Mouse (Mus musculus) myocyte (in vitro differentiated cells): ENCODE data around the gene Nxn. TPM values are rescaled to one million over a fixed set of nuclear protein-coding genes. Genes with fewer than 3 reads are reported as not detected.

Experiments used
- H3K27me3 ChIP-seq: one replicate; pipeline ENCODE4 v1.6.1; 2011; ENCODE audit not compliant: control insufficient read depth, insufficient read depth, insufficient read length
- H3K36me3 ChIP-seq: one replicate; pipeline ENCODE4 v1.6.1; 2011; ENCODE audit not compliant: control insufficient read depth, insufficient read depth
- H3K4me2 ChIP-seq: one replicate; pipeline ENCODE4 v1.6.1; 2011; ENCODE audit warnings: low read depth, control low read depth
- H3K4me3 ChIP-seq: one replicate; pipeline ENCODE4 v1.5.1; 2011; ENCODE audit warnings: mild to moderate bottlenecking, control low read depth, moderate library complexity
- H3K79me2 ChIP-seq: one replicate; pipeline ENCODE4 v1.6.1; 2011; ENCODE audit not compliant: control insufficient read depth, insufficient read depth
- H3ac ChIP-seq: one replicate; pipeline ENCODE4 v1.6.1; 2011; ENCODE audit not compliant: control insufficient read depth, insufficient read length
- CEBPB ChIP-seq: IDR thresholded peaks from 2 replicates; pipeline ENCODE4 v1.6.1; 2011; ENCODE audit warnings: mild to moderate bottlenecking, moderate library complexity; ENCODE audit not compliant: poor library complexity, insufficient read depth, severe bottlenecking
- E2F4 ChIP-seq: IDR thresholded peaks from one replicate; pipeline ENCODE4 v1.6.1; 2011; ENCODE audit warnings: mild to moderate bottlenecking, control low read depth, moderate library complexity; ENCODE audit not compliant: insufficient read depth
- MAX ChIP-seq: IDR thresholded peaks from one replicate; pipeline ENCODE4 v1.6.1; 2011; ENCODE audit warnings: low read depth, mild to moderate bottlenecking, control low read depth
- MYOD1 ChIP-seq, 3 experiments: IDR thresholded peaks; one replicate each; pipeline ENCODE4 v1.6.1; 2011; ENCODE audit warnings: control low read depth in 2 of 3, low read depth in 2 of 3, mild to moderate bottlenecking in 2 of 3, moderate library complexity in 1 of 3; ENCODE audit not compliant: insufficient read length in 2 of 3, control insufficient read depth in 1 of 3
- MYOG ChIP-seq, 3 experiments: IDR thresholded peaks; one replicate each; pipeline ENCODE4 v1.6.1; 2011; ENCODE audit warnings: control low read depth in 2 of 3, low read depth in 2 of 3, mild to moderate bottlenecking in 2 of 3; ENCODE audit not compliant: insufficient read length in 2 of 3, control insufficient read depth in 1 of 3, insufficient read depth in 1 of 3
- POLR2A ChIP-seq: IDR thresholded peaks from one replicate; pipeline ENCODE4 v1.6.1; 2011; ENCODE audit warnings: low read depth, mild to moderate bottlenecking, control low read depth, moderate library complexity; ENCODE audit not compliant: insufficient read length
- POLR2AphosphoS2 ChIP-seq: IDR thresholded peaks from one replicate; pipeline ENCODE4 v1.6.1; 2011; ENCODE audit warnings: low read depth, control low read depth; ENCODE audit not compliant: insufficient read length
- REST ChIP-seq: IDR thresholded peaks from one replicate; pipeline ENCODE4 v1.6.1; 2011; ENCODE audit warnings: mild to moderate bottlenecking, control low read depth, moderate library complexity; ENCODE audit not compliant: insufficient read depth, insufficient read length
- SRF ChIP-seq: IDR thresholded peaks from one replicate; pipeline ENCODE4 v1.6.1; 2011; ENCODE audit warnings: low read depth; ENCODE audit not compliant: control insufficient read depth, insufficient read length
- TCF12 ChIP-seq: IDR thresholded peaks from one replicate; pipeline ENCODE4 v1.6.1; 2011; ENCODE audit warnings: mild to moderate bottlenecking, control low read depth; ENCODE audit not compliant: poor library complexity, insufficient read depth, severe bottlenecking
- TCF3 ChIP-seq: IDR thresholded peaks from one replicate; pipeline ENCODE4 v1.6.1; 2011; ENCODE audit warnings: low read depth, control low read depth; ENCODE audit not compliant: insufficient read length
- USF1 ChIP-seq: IDR thresholded peaks from one replicate; pipeline ENCODE4 v1.6.1; 2011; ENCODE audit warnings: low read depth, mild to moderate bottlenecking, control low read depth, moderate library complexity
- polyA plus RNA-seq: library from polyadenylated mRNA; unstranded; fragments of >200 nt; fragmentation: generic; extraction: Trizol; gene quantifications from one replicate; pipeline ENCODE4 v1.2.1, GENCODE M21; 2012; ENCODE audit warnings: missing spikeins

Nxn gene
- polyA plus RNA-seq, 1 experiment, result 76.8 TPM

DNA sequence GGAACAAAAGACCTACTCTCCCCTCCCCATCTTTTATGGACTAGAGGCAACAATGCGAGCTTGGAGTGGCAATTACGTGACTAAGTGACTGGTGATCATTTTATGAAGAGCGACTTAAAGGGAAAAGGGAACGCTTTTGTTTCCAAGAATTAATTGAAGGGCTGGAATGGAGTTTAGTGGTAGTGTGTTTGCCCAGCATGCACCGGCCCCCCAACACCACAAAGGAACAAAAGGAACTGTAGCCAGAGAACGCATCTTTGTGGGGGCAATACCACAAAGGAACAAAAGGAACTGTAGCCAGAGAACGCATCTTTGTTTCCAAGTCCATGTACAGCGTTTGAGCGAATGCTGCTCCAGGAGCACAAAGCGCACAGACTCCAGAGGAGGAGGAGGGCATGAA, 64.0 kb downstream of the Nxn start:
- TF ChIP-seq CEBPB (no peak), REST (no peak), SRF (no peak), USF1 (no peak), POLR2A (no peak), POLR2AphosphoS2 (no peak), MAX (no peak), TCF12 (no peak), MYOD1 (IDR thresholded peaks at IDR 0.05; ENCODE audit: control insufficient read depth in 1 of 3, insufficient read length in 2 of 3, low read depth in 2 of 3) (no peak), E2F4 (no peak), MYOG (IDR thresholded peaks at IDR 0.05; ENCODE audit: control insufficient read depth in 1 of 3, insufficient read depth in 1 of 3, insufficient read length in 2 of 3, low read depth in 2 of 3) (no peak), TCF3 (no peak)

DNA sequence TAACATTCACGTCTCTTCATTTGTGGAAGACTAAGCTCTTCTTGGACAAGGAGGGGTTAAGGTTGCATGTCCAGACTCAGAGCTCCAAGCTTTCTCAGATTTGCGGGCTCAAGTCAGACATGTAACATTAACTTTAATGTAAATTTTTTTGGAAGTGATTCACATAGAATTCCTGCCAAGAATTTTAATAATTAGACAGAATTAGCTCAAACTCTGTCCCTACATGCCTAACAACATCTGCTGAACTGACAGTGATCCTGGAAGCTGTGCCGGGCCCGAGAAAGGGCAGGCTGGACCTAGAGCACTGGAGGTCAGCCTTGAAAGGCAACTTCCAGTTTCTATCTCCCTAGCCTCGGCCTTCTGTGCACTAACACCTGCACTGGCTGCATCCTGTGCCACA, 66.7 kb downstream of the Nxn start:
- Histone ChIP-seq H3K27me3 (no peaks in the 10 kb centered on the region), H3K4me3 (no peak overlapping the region), H3K79me2 (peaks cover 46% of the 10 kb centered on the region), H3K36me3 (no peaks in the 10 kb centered on the region), H3K4me2 (no peak overlapping the region), H3ac (no peak overlapping the region)
- TF ChIP-seq USF1, result no peak
- TF ChIP-seq E2F4, result no peak
- no peak for TF ChIP-seq MYOG (IDR thresholded peaks at IDR 0.05; ENCODE audit: control insufficient read depth in 1 of 3, insufficient read depth in 1 of 3, insufficient read length in 2 of 3, low read depth in 2 of 3)
- TF ChIP-seq REST, result no peak
- no peak for TF ChIP-seq TCF12
- TF ChIP-seq POLR2A, result no peak
- no peak for TF ChIP-seq POLR2AphosphoS2
- TF ChIP-seq CEBPB, result no peak
- TF ChIP-seq MAX, result no peak
- no peak for TF ChIP-seq MYOD1 (IDR thresholded peaks at IDR 0.05; ENCODE audit: control insufficient read depth in 1 of 3, insufficient read length in 2 of 3, low read depth in 2 of 3)
- no peak for TF ChIP-seq TCF3
- TF ChIP-seq SRF, result no peak

More for the DNA sequence above, 64.0 kb downstream of the Nxn start:
- Histone ChIP-seq H3K79me2 (peaks cover 46% of the 10 kb centered on the region), H3K4me3 (no peak overlapping the region), H3ac (no peak overlapping the region), H3K36me3 (no peaks in the 10 kb centered on the region), H3K27me3 (no peaks in the 10 kb centered on the region), H3K4me2 (no peak overlapping the region)

DNA sequence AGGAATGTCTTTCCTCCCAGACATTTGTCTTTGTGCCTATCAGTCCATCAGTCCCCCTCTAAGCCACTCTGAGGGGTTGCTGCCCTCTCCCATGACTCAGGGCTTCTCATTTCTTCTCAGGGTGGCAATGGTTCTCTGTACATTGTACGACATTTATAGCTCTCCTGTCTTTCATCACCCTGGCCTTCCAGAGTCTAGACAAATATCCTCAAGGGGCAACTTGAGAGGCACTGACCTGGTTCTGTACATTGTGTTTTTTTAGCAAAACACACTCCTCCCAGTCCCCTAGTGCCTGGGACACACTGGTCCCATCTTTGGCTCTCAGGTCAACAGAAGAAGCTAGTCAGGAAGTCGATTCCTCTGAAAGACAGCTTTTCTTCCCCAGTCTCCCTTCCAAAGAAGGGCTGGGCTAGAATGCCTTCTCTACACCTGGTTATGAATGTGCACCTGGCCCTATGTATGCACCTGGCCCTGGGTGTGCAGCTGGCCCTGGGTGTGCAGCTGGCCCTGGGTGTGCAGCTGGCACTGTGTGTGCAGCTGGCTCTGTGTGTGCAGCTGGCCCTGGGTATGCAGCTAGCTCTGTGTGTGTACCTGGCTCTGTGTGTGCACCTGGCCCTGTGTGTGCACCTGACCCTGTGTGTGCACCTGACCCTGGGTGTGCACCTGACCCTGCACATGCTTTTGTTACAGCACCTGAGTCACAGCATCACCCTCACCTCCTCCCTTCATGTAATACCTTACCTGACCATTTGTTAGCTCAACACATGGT, 70.2 kb downstream of the Nxn start:
- Histone ChIP-seq H3K27me3 (no peaks in the 10 kb centered on the region), H3K36me3 (no peaks in the 10 kb centered on the region), H3ac (no peak overlapping the region), H3K4me2 (no peak overlapping the region), H3K4me3 (no peak overlapping the region), H3K79me2 (peaks cover 30% of the 10 kb centered on the region)
- TF ChIP-seq SRF (no peak), CEBPB (no peak), TCF3 (peak; percentile 90), USF1 (no peak), POLR2AphosphoS2 (peak; percentile 21), POLR2A (no peak), MYOD1 (IDR thresholded peaks at IDR 0.05; ENCODE audit: control insufficient read depth in 1 of 3, insufficient read length in 2 of 3, low read depth in 2 of 3) (peak in 2 of 3 experiments; percentile 75 to 86), REST (no peak), MYOG (IDR thresholded peaks at IDR 0.05; ENCODE audit: control insufficient read depth in 1 of 3, insufficient read depth in 1 of 3, insufficient read length in 2 of 3, low read depth in 2 of 3) (peak in 2 of 3 experiments; percentile 90 to 92), E2F4 (no peak), MAX (no peak), TCF12 (no peak)

DNA sequence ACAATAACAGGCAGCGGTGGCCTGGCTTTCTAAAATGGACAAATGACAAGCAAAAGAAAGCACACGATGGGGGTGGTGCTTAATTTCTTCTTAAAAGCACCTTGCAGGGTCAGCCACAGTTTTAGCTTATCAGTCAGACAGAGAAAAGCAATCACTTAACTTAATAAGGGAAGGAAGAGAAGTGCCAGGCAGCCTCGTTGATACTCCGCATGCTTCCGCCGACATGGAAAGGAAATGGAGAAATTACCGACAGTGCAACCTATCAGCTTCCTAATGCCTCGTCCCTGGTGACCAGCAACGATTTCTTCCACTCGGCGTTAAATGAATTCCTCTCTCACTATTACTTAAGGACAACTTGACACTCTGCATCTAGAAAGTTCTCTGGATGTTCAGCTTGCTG, 70.9 kb downstream of the Nxn start:
- Histone ChIP-seq H3K36me3 (no peaks in the 10 kb centered on the region), H3K79me2 (peaks cover 36% of the 10 kb centered on the region), H3K27me3 (no peaks in the 10 kb centered on the region), H3K4me2 (no peak overlapping the region), H3K4me3 (no peak overlapping the region), H3ac (no peak overlapping the region)
- TF ChIP-seq USF1, result no peak
- no peak for TF ChIP-seq E2F4
- TF ChIP-seq MYOD1 (IDR thresholded peaks at IDR 0.05; ENCODE audit: control insufficient read depth in 1 of 3, insufficient read length in 2 of 3, low read depth in 2 of 3), result no peak
- TF ChIP-seq POLR2AphosphoS2, result no peak
- no peak for TF ChIP-seq POLR2A
- no peak for TF ChIP-seq CEBPB

DNA sequence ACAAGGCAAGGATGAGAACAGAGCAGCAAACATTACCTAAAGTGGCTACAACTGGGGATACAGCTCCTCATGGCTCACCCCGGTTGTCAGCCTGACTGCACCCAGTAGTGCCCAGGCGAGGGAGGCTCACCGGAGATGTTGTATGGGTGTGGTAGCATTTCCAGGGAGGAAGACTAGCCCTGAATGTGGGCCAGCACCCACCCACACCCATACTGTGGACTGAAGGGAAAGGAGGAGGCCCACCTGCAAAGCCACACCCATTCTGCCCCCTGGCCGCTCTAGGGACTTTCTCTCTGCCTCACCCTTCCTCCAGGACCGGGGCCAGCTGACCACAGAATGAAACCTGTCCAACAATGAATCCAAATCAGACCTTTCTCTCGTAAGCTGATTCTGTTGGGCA, 72.3 kb downstream of the Nxn start:
- Histone ChIP-seq H3K4me2 (no peak overlapping the region), H3ac (no peak overlapping the region), H3K4me3 (no peak overlapping the region), H3K79me2 (peaks cover 32% of the 10 kb centered on the region), H3K36me3 (no peaks in the 10 kb centered on the region), H3K27me3 (no peaks in the 10 kb centered on the region)
- TF ChIP-seq E2F4, result no peak
- no peak for TF ChIP-seq SRF
- no peak for TF ChIP-seq TCF12
- TF ChIP-seq MAX, result no peak
